Mouse (Mus musculus) adrenal gland, postnatal 14 days (tissue): Measurements from ENCODE around the gene Cep170b. TPM values are rescaled to one million over a fixed set of nuclear protein-coding genes. Genes with fewer than 3 reads are reported as not detected.

Experiments used
- DNase-seq: peaks from one replicate; pipeline ENCODE4 v3.0.0; 2021; ENCODE audit warnings: mixed read lengths
- microRNA-seq, 2 experiments: library from miRNA; unstranded; fragments of <30 nt; microRNA quantifications; one replicate each; pipeline ENCODE4 v1.2.0; 2021
- total RNA-seq: library from RNA; stranded (reverse); gene quantifications from 2 replicates; pipeline ENCODE4 v1.2.3, GENCODE M21; 2021

The Cep170b gene
- total RNA-seq, 1 experiment from 2014 or later, result 33.0 TPM

GRCm38 (mm10) chr12:112764141-112764540 is 43.9 kb downstream of the Cep170b start:
- DNase-seq, result peak; percentile 83

- DNase-seq, result no peak
These were observed 44.7 kb downstream of the Cep170b start for GRCm38 (mm10) chr12:112764991-112765390.

GRCm38 (mm10) chr12:112766586-112766985 is 46.3 kb downstream of the Cep170b start:
- no peak for DNase-seq

GRCm38 (mm10) chr12:112767036-112767890 is 47.0 kb downstream of the Cep170b start:
- no peak for DNase-seq

GRCm38 (mm10) chr12:112768166-112768565 is 47.9 kb downstream of the Cep170b start:
- DNase-seq, result no peak

- no peak for DNase-seq
These were observed 48.8 kb downstream of the Cep170b start for GRCm38 (mm10) chr12:112769031-112769430.

GRCm38 (mm10) chr12:112769751-112770150 is 49.5 kb downstream of the Cep170b start:
- DNase-seq, result no peak

GRCm38 (mm10) chr12:112770396-112770795 is 50.1 kb downstream of the Cep170b start:
- no peak for DNase-seq

GRCm38 (mm10) chr12:112772306-112772705 is 52.1 kb downstream of the Cep170b start:
- DNase-seq, result no peak

GRCm38 (mm10) chr12:112773366-112773765 is 53.1 kb downstream of the Cep170b start:
- DNase-seq, result no peak

- no peak for DNase-seq
These were observed 53.8 kb downstream of the Cep170b start for GRCm38 (mm10) chr12:112774026-112774425.

GRCm38 (mm10) chr12:112774481-112774880 is 54.2 kb downstream of the Cep170b start:
- no peak for DNase-seq

GRCm38 (mm10) chr12:112791026-112791425 is 70.8 kb downstream of the Cep170b start:
- DNase-seq, result no peak

- DNase-seq, result peak; percentile 78
These were observed 73.5 kb downstream of the Cep170b start for GRCm38 (mm10) chr12:112793601-112794355.

- no peak for DNase-seq
These were observed 74.1 kb downstream of the Cep170b start for GRCm38 (mm10) chr12:112794356-112794816.

GRCm38 (mm10) chr12:112794998-112795397 is 74.7 kb downstream of the Cep170b start:
- DNase-seq, result no peak

GRCm38 (mm10) chr12:112795466-112796104 is 75.3 kb downstream of the Cep170b start:
- no peak for DNase-seq

Small RNA genes lying within 50 kb of the gene (microRNA-seq; reads per million reads assigned to microRNA genes)
- gene Mir6940, result 0 to 0.38 reads per million in 2 experiments

Other genes starting within 250 kb of the Cep170b start
- 11.8 and 17.0 TPM in 2 replicates for gene A530016L24Rik, start 231.0 kb upstream of the Cep170b start, total RNA-seq
- gene Tmem179, start 203.7 kb upstream of the Cep170b start, total RNA-seq, result 3.9 and 6.0 TPM in 2 replicates
- gene Inf2, start 131.7 kb upstream of the Cep170b start, total RNA-seq, result 25.3 and 33.2 TPM in 2 replicates
- gene Adssl1, start 100.4 kb upstream of the Cep170b start, total RNA-seq, result 34.1 and 37.6 TPM in 2 replicates
- gene Siva1, start 75.8 kb upstream of the Cep170b start, total RNA-seq, result 48.4 and 54.1 TPM in 2 replicates
- 245 and 247 TPM in 2 replicates for gene Akt1, start 45.6 kb upstream of the Cep170b start, total RNA-seq
- gene Zbtb42, start 41.6 kb upstream of the Cep170b start, total RNA-seq, result 2.8 and 4.6 TPM in 2 replicates
- gene Pld4, start 40.2 kb downstream of the Cep170b start, total RNA-seq, result 6.4 and 19.9 TPM in 2 replicates
- 7.2 and 9.6 TPM in 2 replicates for gene Ahnak2, start 82.2 kb downstream of the Cep170b start, total RNA-seq
- gene Clba1, start 88.5 kb downstream of the Cep170b start, total RNA-seq, result 3.4 and 5.6 TPM in 2 replicates
- gene Cdca4, start 109.0 kb downstream of the Cep170b start, total RNA-seq, result 19.9 and 21.4 TPM in 2 replicates
- 0.30 and 3.4 TPM in 2 replicates for gene Gpr132, start 147.8 kb downstream of the Cep170b start, total RNA-seq
- gene Jag2, start 209.3 kb downstream of the Cep170b start, total RNA-seq, result 18.6 and 20.8 TPM in 2 replicates
- gene Nudt14, start 221.7 kb downstream of the Cep170b start, total RNA-seq, result 32.5 and 35.7 TPM in 2 replicates